Comparison of ENCODE assay signal across 25 mouse cellular contexts in genomic region chr6:66858356-66858755, GRCm38 (mm10). TPM values are rescaled to one million over a fixed set of nuclear protein-coding genes. Genes with fewer than 3 reads are reported as not detected.
"Had no signal": no experiment of that assay in that cellular context is flagged by ENCODE, and none has a peak within 500 bp of the region (broad histone marks: within the 10 kb centered on the region; RNA-seq: fewer than 3 reads in every experiment).

No protein-coding gene starts in this region.

- H3K9ac ChIP-seq: lung, embryonic 14.5 days; midbrain, embryonic 12.5 days; neural tube, embryonic 13.5 days; neural tube, embryonic 15.5 days; stomach, embryonic 15.5 days had no signal

- ATAC-seq: midbrain, embryonic 16.5 days had no signal

- H3K4me3 ChIP-seq: midbrain, embryonic 10.5 days; midbrain, embryonic 12.5 days; myocyte; neural tube, embryonic 13.5 days; neural tube, embryonic 15.5 days; stomach, embryonic 15.5 days had no signal

- H3K4me2 ChIP-seq: lung, embryonic 14.5 days; midbrain, embryonic 12.5 days; neural tube, embryonic 13.5 days; neural tube, embryonic 15.5 days; stomach, embryonic 15.5 days had no signal

- H3K36me3 ChIP-seq: midbrain, embryonic 10.5 days; midbrain, embryonic 12.5 days; neural tube, embryonic 13.5 days; neural tube, embryonic 15.5 days; stomach, embryonic 15.5 days had no signal

- H3K27ac ChIP-seq: midbrain, embryonic 10.5 days; midbrain, embryonic 12.5 days; neural tube, embryonic 13.5 days; neural tube, embryonic 15.5 days; stomach, embryonic 15.5 days; stomach, postnatal 0 days had no signal

- DNase-seq: lung, adult 18-20 months; lung, embryonic 14.5 days; lung, postnatal 10 days; lung, postnatal 4 days; midbrain, embryonic 14.5 days; retina, postnatal 1 day; right cerebral cortex, adult 18-20 months; right cerebral cortex, postnatal 25 days; right cerebral cortex, postnatal 4 days; thymus, adult 2 months; thymus, postnatal 25 days; thymus, postnatal 4 days had no signal

- H3K9me3 ChIP-seq: midbrain, embryonic 10.5 days; midbrain, embryonic 12.5 days; neural tube, embryonic 13.5 days; neural tube, embryonic 15.5 days; stomach, embryonic 15.5 days had no signal

- H3K4me1 ChIP-seq: midbrain, embryonic 10.5 days; midbrain, embryonic 12.5 days; neural tube, embryonic 13.5 days; neural tube, embryonic 15.5 days; stomach, embryonic 15.5 days had no signal

- H3K27me3 ChIP-seq: midbrain, embryonic 12.5 days; neural tube, embryonic 13.5 days; neural tube, embryonic 15.5 days; stomach, embryonic 15.5 days had no signal

RNA-seq across cellular contexts. Expression of gene Vmn1r39, which starts 47.9 kb away (rescaled TPM):
- polyA plus RNA-seq: lung, embryonic 14.5 days; lung, embryonic 16.5 days; midbrain, embryonic 10.5 days; midbrain, embryonic 12.5 days; midbrain, embryonic 14.5 days; midbrain, embryonic 16.5 days; myocyte; neural tube, embryonic 11.5 days; neural tube, embryonic 13.5 days; neural tube, embryonic 15.5 days; spleen, adult 2 months; stomach, embryonic 15.5 days; stomach, postnatal 0 days; testis, adult 2 months; thymus, adult 2 months; urinary bladder, adult 2 months had no signal
